Mouse (Mus musculus) MEL-GATA-1-ER (cell line): ENCODE results near the gene Tiam1.
"Not testable (repeated sequence)": the region's sequence is repeated elsewhere in the genome, so short reads cannot be mapped to it uniquely, and the experiment has no call there.

Source experiments
- DNase-seq: peaks from one replicate; pipeline ENCODE4 v3.0.0-alpha.2; 2012; ENCODE audit warnings: low read depth; ENCODE audit errors: extremely low read depth

The Tiam1 gene

DNA sequence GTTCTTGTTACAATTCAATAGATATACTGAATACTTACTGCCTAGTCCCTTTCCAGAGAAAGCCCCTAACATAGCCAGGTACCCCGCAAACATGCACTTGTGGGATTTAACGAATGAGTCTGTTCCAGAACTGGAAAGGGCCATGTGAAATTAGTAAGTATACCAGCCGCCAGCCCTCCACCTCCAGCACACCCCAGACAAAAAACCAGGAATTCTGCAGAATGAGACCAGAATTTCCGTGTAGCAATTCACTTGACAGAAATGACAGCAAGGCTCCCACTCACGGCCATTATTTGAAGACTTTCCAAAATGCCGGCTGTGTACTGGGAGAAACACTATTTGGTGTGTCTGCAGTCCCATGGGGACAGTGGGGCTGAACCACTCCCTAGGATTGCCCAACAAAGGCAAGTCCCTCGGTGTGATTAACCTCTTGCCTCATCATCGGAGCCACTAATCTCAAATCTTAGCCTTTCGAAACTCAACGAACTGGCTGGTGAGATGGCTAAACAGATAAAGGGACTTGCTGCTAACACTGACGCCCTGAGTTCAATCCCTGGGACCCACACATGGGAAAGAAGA, 30.9 kb downstream of the Tiam1 start:
- DNase-seq: no peak

DNA sequence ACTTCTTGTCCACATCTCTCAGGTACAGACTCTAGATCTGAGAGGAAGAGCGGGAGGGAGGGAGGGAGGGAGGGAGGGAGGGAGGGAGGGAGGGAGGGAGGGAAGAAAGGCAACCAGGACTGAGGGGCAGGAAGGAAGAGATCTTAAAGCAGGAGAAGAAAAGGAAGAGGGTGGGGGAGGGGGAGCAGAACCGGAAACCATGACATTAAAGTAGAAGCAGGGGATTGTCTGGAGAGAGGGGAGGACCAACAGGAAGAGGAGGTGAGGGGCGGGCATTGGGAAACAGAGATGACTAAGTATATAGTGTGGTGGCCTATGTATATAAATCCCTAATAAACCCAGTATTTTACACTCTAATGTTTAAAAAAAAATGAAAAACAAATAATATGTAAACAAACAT, 34.1 kb downstream of the Tiam1 start:
- DNase-seq: no peak

DNA sequence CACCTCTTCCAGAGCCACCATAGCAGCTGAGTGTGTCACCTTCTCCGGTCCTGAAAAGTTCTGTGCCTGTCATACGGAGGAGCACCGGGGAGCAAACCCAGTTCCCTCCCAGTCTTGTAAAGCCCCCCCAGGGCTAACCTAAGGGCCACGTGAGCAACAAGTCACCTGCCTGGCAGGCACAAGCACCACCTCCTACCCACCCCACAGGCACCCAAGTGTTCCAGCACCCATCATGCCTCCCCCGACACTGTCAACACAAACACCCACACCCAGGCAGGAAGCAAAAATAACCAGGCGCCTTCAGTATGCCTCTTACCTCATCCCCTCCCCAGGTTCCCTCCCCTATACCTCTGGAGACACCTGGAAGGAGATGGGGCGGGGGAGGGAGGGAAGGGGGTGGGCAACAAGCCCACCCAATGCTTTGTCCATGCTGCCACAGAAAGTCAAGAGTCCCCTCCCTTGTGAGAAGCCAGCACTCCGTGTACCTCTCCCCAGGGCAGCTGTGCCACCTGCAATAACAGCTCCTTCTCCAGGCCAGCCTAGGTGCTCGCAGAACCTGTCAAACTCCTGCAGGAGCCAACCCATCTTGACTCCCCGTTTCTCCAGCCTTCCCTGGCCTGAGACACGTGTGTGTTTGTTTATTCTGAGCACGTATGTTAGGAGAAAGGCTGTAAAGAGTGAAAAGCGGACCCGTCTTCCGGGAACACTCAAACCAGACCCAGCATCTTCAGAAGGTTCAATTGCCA, 38.7 kb downstream of the Tiam1 start:
- DNase-seq: no peak

DNA sequence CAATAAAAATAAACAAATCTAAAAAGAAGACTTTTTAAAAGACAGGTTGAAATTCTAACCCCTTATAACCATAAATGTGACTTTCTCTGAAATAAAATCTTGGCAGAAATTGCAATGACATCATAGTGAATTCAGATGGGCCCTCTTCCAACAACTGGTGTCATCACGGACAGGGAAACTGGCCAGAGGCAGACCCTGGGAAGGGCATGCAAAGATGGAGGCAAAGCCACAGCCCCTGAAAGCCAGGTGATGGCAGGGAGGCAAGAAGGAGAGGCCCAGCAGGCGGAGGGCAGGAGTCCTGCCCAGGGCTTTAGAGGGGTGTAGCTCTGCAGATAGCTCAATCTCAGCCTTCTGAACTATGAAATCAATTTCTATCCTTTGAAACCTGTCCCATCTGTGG, 39.8 kb downstream of the Tiam1 start:
- no peak for DNase-seq

DNA sequence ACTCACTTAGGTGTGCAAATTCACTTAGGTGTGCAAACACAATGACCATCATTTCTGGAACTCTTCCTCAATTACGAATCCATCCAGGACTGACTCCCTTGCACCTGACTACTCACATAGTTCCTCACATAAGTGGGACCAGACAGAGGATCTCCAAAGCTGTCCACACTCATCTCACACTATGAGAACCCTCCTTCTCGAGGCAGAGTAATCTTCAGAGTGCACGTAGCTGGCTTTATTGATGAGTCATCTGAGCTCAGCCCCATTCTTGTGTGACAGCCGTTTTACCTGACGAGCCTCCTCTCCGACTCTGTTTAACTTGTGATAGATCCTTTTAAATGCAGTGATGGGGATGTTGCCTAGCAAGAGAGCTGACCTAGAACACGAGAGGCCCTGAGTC, 41.0 kb downstream of the Tiam1 start:
- DNase-seq: no peak

DNA sequence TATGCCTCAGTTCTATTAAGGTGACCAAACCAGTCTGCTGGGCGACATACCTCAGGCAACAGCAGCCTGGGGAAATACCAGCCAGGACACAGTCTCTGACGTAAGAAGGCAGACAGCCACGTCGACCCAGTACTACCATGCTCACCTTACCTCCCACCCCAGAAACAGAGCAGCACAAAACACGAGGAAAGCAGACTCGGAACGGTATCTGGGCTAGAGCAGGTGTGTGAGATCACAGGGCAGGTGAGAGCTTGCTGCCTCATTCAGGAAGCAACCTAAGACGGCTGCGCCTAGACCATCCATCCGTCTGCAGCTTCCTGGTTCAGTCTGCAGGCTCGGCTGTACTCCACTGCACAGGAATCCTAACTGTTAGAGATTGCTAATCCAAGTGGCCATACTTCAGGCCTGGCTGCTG, 45.4 kb downstream of the Tiam1 start:
- no peak for DNase-seq

DNA sequence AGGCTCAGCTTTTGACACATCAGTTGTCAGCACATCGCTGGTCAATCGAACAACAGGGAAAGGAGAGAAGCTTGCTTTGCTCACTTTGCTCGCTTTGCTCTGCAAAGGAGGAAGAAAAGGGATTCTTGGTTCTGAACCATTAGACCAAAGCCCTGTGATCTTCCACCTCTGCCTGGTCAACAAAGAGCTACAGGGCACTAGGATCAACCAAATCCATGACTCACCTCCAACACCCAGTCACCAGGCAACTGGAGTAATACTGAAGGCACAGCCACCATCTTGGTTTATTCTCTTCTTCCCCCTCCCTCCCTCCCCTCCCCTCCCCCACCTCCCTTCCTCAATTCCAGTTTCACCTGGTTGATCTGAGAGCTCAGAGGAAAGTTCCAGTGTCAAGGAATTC, 45.8 kb downstream of the Tiam1 start:
- no peak for DNase-seq

DNA sequence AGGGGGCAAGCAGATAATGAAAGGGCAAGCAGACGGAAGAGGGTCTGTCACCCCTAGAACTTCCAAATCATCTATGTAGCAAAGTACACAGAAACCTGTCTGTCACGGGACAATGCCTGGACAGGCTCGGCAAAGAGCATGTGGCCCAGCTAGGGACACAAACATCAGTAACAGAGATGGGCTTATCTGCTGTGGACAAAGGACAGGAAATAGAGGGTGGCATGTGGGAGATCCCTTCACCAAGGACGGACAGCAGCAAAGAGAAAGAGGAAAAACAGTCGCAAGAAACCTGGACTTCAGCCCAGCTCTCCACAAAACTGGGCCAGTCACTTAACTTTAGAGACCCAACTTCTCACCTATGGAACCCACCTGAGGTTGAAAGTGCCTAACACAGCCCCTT, 47.6 kb downstream of the Tiam1 start:
- no peak for DNase-seq

DNA sequence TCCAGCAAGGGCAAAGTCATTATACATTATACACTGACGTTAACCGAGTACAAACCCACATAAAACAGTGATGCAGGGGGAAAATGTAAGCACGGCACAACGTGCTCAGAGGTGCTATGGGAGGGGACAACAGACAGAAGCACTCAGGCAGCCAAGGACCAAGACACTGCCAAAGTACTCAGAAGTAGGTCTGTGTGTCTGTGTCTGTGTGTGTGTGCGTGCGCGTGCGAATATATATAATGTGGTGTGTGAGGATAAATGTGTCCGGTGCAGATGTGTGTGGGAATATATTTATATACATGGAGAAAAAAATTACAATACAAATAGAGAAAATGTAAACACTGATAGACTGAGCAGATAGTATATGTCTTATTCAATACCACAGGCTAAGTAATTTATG, 50.6 kb downstream of the Tiam1 start:
- DNase-seq: no peak

DNA sequence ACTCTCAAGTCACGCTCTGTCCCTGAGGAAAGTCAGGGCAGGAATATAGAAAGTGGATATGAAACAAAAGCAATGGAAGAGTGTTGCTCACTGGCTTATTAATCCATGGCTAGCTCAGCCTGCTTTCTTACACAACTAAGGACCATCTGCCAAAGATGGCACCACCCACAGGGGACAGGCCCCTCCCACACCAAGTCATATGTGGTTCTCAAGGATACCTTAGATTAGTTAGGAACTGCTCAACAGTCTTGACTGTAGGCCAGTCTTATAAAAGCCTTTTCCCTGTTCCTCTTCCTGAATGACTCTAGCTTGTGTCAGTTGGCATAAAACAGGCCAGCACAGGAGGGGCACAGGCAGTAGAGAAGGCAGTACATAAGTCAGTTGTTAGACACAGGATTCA, 51.7 kb downstream of the Tiam1 start:
- DNase-seq: no peak

DNA sequence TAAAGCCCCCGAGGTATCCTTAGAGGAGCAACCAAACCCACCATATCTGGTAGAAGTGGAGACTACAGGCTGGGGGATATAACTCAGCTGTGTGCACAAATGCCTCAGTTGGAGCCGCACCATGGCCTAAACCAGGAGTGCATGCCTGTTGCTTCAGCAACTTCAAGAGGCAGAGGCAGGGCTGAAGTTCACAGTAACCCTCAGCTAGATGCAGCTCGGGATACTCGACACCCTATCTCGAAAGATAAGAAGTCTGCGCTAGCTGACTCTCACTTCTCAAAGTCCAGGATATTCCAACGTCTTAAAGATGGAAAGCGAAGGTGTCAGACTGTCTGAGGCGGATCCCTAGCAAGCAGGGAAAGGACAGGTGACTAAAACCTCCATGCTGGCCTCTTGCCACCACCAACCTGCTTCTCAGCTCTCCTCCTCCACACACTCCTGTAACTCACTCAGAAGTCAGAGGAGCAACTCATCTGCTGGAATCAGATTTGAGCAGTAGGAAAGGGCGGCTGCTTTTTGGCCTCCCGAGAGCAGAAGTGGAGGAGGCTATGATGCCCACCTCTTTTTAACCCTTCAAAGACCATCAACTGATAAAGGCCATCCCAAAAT, 52.4 kb downstream of the Tiam1 start:
- no peak for DNase-seq

DNA sequence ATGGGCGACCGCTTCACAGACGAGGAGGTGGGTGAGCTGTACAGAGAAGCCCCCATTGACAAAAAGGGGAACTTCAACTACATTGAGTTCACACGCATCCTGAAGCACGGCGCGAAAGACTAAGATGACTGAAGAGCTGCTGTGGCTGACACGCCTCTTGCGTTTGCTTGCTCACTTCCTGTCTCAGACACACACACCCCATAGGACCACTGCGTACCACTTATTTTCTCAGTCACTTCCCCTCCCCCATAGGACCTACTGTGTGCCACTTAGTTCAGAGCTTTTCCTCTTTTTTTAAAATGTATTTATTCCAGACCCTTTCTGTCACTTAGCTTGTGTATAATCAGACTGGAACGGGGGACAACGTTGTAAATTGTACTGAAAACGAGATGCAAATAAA, 53.2 kb downstream of the Tiam1 start:
- no peak for DNase-seq

DNA sequence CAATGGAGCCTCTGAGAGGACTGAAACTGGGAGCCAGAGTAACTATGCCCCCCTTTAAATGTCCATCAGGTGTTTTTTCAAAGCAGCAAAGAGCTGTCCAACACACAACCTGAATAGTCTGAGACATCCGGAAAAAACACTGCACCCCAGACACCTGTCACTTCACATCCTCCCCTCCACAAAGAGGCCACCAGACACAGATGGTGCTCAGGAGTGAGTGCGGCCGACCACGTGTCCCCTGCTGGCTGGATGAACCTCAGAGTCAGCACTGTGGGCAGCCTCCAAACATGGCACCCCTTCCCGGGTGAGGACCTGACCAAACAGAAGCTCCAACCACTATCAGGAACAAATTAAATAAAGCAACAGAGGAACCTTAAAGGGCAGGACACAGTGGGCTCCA, 56.3 kb downstream of the Tiam1 start:
- DNase-seq: no peak

DNA sequence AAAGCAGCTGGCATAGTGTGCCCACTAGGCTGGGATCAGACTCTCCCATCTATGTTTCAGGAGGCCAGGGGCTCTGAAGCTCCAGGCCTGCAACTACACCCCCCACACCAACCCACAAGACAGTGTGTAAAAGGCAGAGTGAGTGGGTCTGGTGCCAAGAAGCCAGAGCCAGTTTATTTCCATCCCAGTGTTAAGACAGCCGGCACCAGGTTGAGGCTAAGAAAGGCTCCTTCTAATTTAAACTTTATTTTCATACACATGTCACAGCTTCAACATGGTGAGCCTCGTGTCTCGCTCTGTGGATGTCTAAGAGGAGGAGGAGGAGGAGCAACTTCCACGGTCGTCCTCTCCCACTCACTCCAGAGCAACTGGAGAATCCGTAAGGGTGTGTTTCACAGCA, 57.5 kb downstream of the Tiam1 start:
- no peak for DNase-seq

DNA sequence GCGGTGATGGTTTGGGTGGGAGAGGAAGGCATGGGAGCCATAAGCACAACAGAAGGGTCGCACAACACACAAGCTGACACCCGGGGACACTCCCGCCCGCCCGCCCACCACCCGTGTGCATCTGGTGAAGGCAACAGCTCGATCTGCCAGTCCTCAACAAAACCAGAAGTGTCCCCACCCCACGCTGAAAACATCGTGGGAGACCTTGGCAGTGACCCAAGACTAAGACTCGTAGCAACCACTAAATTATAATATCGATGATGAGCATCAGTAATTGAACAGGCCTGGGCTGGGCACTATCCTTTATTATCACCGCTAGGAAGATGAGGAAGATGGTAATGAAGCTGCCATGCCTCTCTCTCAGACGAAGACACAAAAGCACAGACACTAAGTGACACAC, 58.0 kb downstream of the Tiam1 start:
- no peak for DNase-seq

DNA sequence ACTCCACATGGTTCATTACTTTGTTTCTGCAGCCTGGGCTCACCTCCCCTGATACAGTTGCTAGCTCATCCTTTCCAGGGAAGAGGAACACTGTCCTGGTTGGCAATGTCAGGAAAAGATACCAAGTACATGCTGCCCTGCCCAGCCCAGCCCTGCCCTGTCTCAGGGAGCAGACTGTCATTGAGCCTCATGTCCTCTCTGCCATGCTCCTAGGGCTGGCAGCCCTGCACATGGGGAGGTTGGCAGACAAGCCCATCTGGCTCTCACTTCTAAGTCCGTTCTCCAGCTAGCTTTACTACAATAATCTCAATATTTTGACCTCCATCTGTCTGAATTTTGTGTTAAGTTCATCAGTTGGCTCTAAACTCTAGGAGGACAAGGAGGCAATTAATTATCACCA, 62.4 kb downstream of the Tiam1 start:
- no peak for DNase-seq

DNA sequence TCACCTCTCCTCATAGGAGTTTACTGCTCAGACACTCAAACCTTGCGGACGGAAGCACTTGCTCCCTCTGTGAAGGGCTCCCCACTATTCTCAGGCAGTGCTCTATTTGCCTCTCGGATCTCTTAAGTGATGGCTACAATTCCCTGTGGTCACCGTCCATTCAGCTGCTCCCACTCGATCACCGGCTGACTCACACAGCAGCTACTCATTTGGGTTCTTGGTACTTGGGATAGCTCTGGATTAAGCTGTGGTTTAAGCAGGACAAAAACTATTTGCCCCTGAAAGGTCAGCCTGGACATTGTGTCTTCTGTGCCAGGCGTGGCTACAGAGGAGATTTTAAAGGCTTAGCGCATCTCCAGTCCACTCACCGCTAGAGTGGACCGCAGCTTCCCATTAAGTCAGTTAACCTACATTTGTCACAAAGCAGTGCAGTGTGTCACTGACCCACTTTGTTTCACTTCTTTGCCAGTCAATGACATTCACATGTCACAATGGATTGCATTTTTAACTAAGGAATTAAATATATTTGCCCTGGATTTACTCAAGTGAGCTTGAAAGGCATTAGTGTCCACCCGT, 64.7 kb downstream of the Tiam1 start:
- no peak for DNase-seq

DNA sequence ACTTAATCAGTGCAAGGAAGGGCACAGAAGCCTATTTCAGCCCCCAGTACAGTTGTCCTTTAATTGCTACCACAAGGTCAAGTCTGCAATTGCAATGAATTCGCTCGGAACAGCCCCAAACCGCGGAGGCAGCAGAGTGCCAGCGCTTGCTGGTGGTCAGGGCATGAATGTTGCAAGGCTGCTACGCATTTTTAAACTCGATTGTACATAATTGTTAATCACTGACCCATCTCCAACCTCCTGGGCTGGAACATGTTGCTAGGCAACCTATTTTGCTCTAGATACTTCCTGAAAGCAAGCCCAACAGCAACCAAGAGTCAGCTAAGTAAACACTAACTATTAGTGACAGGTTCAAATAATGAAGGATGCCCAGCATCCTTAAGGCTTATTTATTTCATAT, 70.1 kb downstream of the Tiam1 start:
- no peak for DNase-seq

DNA sequence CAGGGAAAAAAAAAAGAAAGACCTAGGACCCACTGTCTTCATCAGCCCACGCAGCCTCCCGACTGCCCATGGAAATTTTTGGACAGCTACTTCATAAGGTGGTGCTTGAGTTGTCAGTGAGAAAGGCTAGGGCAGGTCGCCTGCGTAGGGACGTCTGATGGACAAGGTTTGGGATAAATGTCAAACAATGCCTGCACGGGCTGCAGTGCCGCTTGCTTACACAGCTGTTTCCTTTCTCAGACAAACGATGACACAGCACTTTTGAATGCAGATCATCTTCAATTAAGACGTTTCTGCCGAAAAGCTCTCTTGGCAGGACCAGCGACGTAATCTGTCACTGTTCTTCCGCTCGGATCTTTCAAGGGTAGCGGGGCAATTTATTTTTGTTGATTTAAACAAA, 70.9 kb downstream of the Tiam1 start:
- peak; percentile 55 for DNase-seq

DNA sequence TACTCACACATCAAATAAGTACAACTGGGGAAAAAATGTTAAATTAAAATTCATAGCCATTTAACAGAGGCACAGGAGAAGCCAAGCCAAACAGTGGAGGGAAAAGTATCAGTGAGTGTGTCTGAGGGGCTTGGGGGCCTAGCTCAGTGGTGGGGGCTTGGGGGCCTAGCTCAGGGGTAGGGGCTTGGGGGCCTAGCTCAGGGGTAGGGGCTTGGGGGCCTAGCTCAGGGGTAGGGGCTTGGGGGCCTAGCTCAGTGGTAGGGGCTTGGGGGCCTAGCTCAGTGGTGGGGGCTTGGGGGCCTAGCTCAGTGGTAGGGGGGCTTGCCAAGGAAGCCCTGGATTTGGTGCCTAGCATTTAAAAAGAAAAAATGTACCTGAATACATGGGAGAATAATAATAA, 72.4 kb downstream of the Tiam1 start:
- DNase-seq: not testable (repeated sequence)

DNA sequence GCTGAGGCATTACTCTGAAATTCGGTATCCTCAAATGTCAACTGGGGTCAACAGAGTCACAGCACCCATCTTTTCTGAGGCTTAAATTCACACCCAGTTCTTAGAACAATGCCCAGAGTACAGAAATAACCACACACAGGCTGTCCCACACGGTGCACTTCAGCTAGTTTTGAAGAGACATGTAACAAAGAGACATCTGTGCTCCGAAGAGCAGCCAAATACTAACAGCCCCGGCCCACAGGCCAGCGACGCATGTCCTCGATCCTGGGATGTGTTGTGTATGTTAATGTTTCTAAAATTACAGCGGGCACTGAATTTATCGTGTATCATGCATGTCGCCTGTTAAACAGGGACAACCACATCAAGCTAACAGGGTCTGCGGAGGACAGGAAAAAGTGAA, 73.5 kb downstream of the Tiam1 start:
- DNase-seq: no peak

DNA sequence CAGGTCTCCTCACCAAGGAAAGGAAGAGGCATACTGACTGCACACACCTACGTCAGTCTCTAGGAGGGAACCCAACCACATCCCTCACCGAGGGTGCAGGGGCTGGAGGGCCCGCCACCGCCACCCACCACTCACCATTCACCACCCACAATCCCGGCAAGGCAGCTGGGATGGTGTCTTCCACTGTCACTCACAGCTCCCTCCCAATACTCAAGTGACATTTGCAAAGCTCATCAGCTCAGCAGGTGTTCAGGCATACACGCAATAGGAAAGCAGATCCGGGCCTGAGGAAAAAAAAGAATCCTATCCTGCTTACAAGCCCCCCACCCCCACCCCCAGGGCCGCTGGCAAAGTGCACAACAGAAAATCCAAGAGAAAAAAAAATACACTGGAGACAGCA, 74.4 kb downstream of the Tiam1 start:
- no peak for DNase-seq
